Mouse (Mus musculus) right cerebral cortex, postnatal 25 days (tissue): ENCODE results near the gene Bmp8b.
"Not testable (repeated sequence)": the region's sequence is repeated elsewhere in the genome, so short reads cannot be mapped to it uniquely, and the experiment has no call there.

Experiments used
- DNase-seq: peaks from one replicate; pipeline ENCODE4 v3.0.0; 2022

Bmp8b gene

DNA sequence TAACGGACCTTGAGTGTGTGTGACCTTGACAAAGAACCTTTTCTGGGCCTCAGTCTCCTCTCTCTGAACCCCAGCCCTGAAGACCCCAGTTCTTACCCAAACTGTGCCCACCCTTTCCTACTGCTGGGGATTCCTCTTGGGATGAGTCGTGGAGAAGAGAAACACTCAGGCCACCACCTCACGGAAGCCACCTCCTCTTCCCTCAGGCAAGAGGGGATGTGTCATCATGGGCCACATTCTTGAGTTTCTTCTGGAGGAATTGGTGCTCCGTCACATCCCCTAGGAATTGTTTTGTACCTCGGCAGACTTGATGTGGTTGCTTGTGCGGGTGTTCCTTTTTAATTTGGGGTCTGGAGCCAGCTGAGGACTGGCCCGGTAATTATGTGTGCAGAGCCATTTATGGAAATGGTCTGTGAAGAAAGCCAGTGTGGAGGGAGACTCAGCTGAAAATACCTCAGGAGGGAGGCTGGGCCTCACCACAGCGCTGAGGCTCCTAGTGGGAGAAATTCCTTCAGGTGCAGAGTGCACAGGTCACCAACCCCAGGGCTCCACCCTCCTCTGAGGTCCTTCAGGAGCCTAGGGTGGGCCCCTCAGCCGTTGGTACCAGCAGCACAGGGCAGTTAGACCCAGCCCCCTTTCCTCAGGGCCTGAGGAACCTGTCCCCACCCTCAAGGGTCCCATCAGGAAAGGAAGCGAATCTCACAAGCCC lies 6.5 kb downstream of the Bmp8b start:
- DNase-seq, result not testable (repeated sequence)

DNA sequence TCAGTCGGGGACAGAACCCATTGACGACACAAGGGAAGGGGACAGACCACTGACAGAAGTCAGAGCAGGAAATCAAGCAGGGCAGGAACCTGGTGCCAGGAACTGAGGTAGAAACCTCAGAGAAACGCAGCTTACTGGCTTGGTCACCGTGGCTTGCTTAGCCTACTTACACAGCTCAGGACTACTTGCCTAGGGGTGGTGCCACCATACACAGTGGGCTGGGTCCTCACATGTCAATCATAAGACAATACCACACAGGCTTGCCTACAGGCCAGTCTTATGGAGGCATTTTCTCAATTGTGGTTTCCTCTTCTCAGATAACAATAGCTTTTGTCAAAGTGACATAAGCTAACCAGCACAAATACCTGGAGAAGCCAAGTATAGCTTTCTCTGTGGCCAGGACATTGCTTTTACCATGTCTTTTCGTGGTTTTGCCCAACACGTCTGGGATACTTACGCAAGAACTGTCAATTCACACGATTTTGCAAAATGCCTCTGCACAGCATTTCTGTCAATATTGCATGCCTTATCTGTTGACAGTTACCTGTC lies 7.3 kb downstream of the Bmp8b start:
- no peak for DNase-seq

DNA sequence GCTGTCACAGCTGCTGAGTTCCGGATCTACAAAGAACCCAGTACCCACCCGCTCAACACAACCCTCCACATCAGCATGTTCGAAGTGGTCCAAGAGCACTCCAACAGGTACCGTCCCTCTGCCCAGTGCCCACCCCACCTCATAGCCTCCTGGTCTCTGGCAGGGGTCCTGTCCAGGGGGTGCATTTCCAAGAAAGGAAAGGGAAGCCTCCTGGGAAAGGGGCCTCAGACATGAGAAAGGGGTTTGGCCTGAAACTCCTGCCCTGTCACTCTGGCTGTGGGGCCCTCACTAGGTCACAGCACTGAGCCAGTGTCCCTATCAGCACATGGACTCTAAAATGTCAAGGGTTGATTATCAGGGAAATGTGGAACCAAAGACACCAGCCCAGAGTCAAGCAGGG lies 9.7 kb downstream of the Bmp8b start:
- DNase-seq, result not testable (repeated sequence)

DNA sequence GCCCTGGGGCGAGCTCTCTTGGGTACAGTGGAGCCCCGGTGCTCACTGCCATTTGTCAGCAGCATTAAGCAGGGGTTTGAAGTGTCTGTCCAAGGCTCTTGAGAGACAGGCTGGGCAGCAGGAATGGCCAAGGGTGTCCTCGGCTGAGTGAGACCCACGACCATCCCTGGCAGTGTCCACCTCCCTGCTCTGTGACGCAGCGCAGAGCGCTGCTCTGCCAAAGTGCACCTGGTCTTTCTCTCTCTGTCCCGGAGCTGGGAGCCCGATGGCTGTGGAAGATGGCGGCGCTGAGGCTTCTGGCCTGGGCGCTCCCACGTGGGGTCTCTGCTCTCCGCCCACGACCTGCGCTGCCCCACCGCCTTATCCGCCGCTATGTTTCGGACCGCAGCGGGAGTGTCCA lies 11.0 kb downstream of the Bmp8b start, which contains the start of gene Oxct2b:
TSS of gene Oxct2b (plus strand) at position 256 of the 400 bp plus-strand sequence.
- DNase-seq, result no peak

DNA sequence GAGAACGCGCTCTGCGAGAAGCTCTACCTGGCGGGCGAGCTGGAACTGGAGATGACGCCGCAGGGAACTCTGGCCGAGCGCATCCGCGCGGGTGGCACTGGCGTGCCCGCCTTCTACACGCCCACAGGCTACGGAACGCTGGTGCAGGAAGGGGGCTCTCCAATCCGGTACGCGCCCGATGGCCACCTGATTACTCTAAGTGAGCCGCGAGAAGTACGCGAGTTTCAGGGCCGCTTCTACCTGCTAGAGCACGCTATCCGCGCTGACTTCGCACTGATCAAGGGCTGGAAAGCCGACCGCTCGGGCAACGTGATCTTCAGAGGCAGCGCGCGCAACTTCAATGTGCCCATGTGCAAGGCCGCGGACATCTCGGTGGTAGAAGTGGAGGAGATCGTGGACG lies 11.7 kb downstream of the Bmp8b start:
- peak; percentile 26 for DNase-seq

DNA sequence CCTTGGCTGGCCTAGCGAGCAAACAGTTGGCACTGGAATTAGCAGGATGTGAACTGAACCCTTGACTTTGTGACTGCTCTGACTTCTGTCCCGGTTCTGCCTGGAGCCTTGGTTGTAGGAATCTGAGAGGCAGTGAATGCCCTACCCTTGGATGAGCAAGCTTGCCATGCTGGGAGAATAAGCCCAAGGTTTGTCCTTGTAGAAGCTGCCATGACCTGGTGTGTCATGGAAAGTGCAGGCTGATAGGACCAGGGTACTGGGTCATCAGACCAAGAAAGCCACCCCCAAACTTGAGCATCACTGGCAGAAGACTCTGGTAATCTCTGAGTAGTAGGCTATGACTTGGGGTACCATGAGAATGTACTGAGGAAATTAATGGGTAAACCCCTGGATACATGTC lies 16.3 kb downstream of the Bmp8b start:
- no peak for DNase-seq

DNA sequence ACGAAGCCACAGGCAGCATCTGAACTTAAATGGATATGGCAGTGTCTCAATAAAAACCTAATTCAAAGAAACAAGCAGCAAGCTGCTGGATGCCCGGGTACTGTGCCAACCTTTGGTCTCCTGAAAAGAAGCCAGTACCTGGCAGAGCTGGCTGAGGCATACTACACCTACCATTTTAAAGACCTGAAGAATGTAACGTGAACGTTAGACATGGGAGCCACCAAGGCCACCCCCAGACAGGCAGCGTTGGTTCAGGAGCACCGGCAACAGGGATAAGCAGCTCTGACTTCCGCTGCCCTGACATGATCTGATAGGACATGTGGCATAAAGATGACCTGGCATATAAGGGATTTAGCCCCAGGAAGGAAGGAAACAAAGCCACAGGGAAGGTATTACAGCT lies 21.7 kb downstream of the Bmp8b start:
- DNase-seq, result no peak

DNA sequence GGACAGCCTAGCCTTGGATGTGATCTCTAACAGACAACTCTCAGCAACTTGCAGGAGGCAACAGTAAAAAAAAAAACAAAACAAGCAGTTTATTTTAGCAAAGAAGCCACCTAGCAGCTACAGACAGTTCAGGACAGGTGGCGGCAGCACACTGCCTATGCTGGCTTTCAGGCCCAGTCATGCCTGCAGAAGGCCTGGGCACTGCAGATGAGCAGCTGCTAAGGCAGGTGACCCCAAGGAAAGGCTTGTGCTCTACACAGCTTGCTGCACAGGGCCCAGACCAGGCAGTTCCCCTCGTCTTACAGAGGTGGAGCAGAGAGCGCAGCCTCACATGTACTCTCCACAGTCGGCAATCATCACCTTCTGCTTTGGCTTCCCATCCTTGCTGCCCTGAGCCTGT lies 22.1 kb downstream of the Bmp8b start:
- DNase-seq, result no peak

- DNase-seq, result no peak
Observed at GRCm38 (mm10) chr4:123137551-123137950, 32.6 kb downstream of the Bmp8b start.

- DNase-seq, result peak; percentile 79
Observed at GRCm38 (mm10) chr4:123139513-123140154, 34.7 kb downstream of the Bmp8b start, which contains the start of gene Ppie. Gene Ppie, minus strand, starts transcription at chr4:123139951.

DNA sequence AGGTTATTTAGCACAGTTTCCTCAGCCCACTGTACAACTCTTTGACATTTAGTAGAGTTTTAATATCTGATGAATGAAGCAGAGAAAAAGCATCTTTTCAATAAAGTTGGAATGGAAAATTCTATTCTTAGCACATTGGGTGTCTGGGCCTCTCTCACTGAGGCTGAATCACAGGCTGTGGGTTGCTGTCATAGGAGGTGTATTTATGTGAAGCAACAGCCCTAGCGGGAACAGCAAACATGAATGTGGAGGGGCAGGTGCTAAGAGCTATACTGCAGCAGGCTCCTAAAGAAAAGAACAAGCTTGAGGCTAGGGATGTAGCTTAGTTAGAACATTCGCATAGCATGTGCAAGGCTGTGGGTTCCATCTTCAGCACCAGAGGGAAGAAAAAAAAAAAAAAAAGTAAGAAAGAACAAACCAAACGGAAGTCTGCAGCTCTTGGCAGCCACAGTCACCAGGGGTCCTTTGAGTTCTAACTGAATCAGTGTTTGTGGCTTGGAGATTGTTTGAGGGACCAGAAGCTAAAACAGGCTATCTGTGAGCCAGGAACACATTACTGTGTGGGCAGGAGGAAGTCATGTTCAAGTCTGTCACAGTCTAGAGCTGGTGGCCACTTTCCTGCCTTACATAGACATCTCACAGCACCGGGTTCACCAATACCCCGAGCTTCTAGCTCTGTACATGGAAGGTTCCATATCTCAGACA lies 42.6 kb downstream of the Bmp8b start:
- DNase-seq, result peak; percentile 58

GRCm38 (mm10) chr4:123152003-123152402 lies 47.0 kb downstream of the Bmp8b start:
- DNase-seq, result no peak

- DNase-seq, result peak; percentile 69
Observed at GRCm38 (mm10) chr4:123152976-123153375, 48.0 kb downstream of the Bmp8b start.

DNA sequence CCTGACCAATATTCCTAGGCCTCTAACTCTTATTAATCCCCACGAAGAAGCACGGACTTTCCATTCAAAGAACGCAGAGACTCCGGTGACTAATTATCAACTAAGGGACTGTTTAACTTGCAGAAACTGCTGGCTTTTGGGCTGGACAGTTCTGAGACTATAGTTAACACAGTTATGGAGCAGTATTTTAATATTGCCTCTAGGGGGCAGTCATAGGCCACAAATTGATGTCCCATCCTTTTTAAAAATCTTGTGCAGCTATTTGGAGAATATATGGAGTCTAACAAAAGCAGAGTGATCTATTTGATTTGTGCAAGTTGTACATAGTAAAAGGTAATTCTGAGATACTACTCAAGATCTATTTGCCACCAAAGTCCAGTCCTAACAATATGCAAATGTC lies 50.0 kb downstream of the Bmp8b start:
- no peak for DNase-seq

GRCm38 (mm10) chr4:123155427-123155826 lies 50.5 kb downstream of the Bmp8b start:
- no peak for DNase-seq

DNA sequence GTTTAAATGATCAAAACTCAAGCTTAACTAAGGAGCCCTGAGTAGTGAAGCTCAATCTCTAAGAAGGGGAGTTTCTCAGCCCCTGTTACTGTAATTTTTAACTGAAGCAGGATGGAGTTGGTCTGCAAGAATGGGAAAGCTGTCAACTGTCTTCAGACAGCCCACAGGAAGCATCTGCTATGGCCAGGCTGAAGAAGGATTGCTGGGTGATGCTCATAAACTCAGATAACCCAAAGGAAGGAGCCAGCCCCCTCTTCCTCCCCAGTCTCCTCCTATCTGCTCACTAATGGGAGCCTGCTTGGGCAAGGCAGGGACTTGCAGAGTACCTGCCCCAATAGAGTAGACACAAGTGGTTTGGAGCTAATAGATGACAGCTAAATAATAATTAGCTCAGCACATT lies 50.9 kb downstream of the Bmp8b start:
- no peak for DNase-seq

DNA sequence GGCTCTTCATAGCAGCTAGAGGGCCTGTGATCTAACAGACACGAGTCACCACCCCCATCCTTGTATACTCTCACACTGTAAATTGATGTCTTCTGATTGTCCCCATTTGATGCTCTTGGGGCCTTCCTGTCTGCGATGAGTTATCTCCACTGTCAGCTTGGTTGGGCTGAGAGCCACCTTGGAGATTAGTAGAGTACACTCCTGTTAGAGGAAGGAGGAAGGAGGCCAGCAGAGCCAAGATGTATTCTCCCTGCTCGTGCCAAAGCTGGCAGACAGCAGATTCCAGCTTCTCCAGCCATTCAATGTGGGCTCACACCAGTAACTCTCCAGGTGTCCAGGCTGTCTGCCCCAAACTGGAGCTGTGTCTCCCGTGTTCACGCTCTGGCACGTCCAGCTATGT lies 55.6 kb downstream of the Bmp8b start:
- DNase-seq, result no peak

GRCm38 (mm10) chr4:123161251-123161650 lies 56.3 kb downstream of the Bmp8b start:
- DNase-seq, result not testable (repeated sequence)

- DNase-seq, result no peak
Observed at GRCm38 (mm10) chr4:123162305-123162917, 57.4 kb downstream of the Bmp8b start.

- peak; percentile 58 for DNase-seq
Observed at GRCm38 (mm10) chr4:123164157-123164556, 59.2 kb downstream of the Bmp8b start.

- DNase-seq, result no peak
Observed at GRCm38 (mm10) chr4:123171811-123172210, 66.8 kb downstream of the Bmp8b start.
